Mouse (Mus musculus): ENCODE data around the gene Grb2.

Grb2 gene

GRCm38 (mm10) chr11:115708209-115708876 lies at the start of gene Grb2:
Gene Grb2 (minus strand): TSS chr11:115708597.
- peak; percentile 99 for DNase-seq (ENCODE audit: low read depth)

DNA sequence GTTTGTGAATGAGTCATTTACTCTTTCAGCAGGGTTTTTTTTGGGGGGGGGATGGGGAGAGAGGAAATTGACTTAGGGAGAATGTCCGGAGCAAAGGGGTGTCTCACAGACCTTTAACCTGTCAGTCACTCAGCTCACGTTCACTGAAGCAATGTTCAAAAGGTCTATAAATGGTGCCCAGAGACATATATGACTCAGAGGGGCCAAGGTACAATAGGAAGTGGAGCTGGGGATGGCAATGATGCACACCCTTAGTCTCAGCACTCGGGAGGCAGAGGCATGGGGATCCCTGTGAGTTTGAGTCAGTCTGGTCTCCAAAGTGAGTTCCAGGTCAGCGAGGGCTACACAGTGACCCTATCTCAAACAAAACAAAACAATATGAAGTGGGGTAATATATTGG lies 45.1 kb upstream of the Grb2 start:
- peak; percentile 45 for DNase-seq (ENCODE audit: low read depth)

DNA sequence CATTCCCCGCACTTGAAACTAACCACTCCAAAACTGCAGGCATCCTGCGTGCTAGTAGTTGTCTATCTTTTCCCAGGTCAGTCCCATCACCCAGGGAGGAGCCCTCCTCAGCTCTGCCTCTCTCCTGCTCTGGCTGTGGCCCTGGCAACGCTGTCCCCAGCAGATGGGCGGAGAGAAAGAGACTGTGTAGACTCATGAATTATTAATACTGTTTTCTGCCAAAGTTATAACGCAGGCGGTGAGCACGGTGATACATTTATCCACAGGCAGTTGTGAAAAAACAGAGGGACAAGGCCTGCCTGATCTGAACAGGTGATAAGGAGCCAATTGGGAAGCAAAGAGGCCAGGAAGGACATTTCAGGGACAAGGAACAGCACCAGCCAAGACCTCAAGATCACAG lies 44.3 kb upstream of the Grb2 start:
- DNase-seq (ENCODE audit: low read depth) = no peak

- DNase-seq (ENCODE audit: low read depth) = peak; percentile 49
Measured at GRCm38 (mm10) chr11:115751725-115752124, 43.3 kb upstream of the Grb2 start.

DNA sequence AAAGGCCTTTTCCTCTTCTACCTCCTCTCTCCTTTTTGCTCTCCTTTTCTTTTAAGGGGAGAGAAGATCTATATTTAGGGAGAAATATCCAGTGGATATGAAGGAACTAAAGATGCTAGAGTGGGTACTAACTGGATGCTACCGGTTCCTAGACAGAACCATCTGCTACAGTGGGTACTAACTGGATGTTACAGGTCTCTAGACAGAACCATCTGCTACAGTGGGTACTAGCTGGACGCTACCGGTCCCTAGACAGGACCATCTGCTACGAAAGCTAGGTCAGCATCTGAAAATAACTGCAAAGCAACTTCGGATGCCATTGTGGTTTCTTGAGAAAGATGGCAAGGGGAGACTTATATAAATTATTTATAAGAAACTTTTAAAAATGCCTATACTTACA lies 41.4 kb upstream of the Grb2 start:
- DNase-seq (ENCODE audit: low read depth) = no peak

GRCm38 (mm10) chr11:115747351-115747750 lies 39.0 kb upstream of the Grb2 start:
- peak; percentile 77 for DNase-seq (ENCODE audit: low read depth)

DNA sequence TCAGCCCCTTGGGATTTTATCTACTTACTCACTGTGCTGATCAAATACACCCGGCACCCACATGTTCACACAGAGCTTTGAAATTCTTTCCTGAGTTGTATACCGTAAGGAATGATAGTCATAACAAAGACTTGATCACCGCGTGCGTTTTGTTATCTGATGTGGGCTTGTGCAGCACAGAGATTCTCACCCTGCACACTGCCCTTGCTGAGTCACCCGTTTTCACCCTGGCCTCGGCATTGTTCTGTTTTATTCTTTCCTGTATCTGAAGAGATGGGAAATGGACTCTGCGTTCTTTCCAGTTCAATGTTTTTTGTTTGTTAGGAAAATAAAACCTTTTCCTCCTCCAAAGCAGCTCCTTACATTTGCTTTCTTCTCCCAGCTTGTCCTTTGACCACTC lies 38.4 kb upstream of the Grb2 start:
- DNase-seq (ENCODE audit: low read depth) = peak; percentile 78

DNA sequence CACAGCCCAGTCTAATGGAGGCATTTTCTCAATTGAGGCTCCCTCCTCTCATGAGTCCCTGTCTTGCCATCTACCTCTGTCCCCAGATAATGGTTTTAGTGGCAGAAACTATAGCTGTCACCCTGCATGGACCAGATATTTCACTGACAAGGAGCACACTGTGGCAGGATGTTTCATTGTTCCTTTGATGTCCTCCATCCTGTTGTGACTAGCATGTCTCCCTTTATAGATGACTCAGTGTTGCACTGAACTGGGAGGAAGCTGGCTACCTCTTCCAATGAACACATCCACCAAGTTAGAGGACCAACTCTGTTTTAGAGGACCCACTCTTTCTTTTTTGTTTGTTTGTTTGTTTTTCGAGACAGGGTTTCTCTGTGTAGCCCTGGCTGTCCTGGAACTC lies 37.7 kb upstream of the Grb2 start:
- peak; percentile 70 for DNase-seq (ENCODE audit: low read depth)

- no peak for DNase-seq (ENCODE audit: low read depth)
Measured at GRCm38 (mm10) chr11:115744385-115744784, 36.0 kb upstream of the Grb2 start.

- no peak for DNase-seq (ENCODE audit: low read depth)
Measured at GRCm38 (mm10) chr11:115742926-115743325, 34.5 kb upstream of the Grb2 start.

DNA sequence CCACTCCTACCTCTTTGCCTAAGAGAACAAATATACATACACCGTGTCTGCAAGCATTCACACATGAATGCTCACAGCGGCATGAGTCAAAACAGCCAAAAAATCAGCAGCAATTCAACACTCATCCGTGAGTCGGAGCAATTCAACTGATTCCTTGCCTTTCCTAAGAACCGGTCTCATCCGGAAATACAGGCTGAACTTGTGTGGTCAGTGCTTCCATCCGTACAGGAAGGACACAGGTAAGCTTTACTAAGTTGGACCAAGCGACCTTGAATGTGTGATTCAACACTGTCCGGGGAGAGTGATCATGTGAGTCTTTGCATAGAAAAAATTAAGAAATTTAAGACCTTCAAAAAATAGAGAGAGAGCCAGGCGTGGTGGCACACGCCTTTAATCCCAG lies 32.7 kb upstream of the Grb2 start:
- DNase-seq (ENCODE audit: low read depth) = no peak

GRCm38 (mm10) chr11:115738275-115738885 lies 30.0 kb upstream of the Grb2 start:
- DNase-seq (ENCODE audit: low read depth) = no peak

DNA sequence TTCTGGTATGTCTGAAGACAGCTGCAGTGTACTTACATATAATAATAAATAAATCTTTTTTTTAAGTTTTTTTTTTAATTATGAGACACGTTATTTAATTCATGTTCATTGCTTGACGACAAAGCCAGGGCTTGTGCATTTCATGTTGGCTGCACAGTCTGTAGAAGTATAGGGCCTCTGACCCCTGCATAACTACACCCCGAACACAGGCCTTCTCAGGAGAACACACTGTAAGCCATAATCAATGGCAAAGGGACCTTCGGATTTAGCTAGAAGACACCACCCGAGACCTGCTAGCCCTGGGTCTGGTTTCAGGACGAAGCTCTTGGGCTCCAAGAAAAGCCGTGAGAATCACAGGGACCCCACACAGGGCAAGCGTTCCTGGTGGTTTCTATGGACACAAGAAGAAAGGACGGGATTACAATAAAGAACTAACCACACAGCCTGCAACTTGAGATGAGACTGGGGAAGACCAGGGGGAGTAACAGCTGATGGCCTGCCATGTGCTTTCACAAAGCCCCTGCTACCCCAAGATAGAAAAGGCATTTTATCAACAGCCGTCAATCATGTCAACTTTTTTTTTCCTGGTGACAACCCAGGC lies 29.3 kb upstream of the Grb2 start:
- no peak for DNase-seq (ENCODE audit: low read depth)

GRCm38 (mm10) chr11:115734041-115734686 lies 25.8 kb upstream of the Grb2 start:
- DNase-seq (ENCODE audit: low read depth) = no peak

- DNase-seq (ENCODE audit: low read depth) = no peak
Measured at GRCm38 (mm10) chr11:115723231-115723630, 14.8 kb upstream of the Grb2 start.

- peak; percentile 89 for DNase-seq (ENCODE audit: low read depth)
Measured at GRCm38 (mm10) chr11:115722638-115723037, 14.2 kb upstream of the Grb2 start.

- DNase-seq (ENCODE audit: low read depth) = peak; percentile 63
Measured at GRCm38 (mm10) chr11:115717660-115718390, 9.4 kb upstream of the Grb2 start.

- DNase-seq (ENCODE audit: low read depth) = peak; percentile 72
Measured at GRCm38 (mm10) chr11:115716410-115717338, 8.3 kb upstream of the Grb2 start.

DNA sequence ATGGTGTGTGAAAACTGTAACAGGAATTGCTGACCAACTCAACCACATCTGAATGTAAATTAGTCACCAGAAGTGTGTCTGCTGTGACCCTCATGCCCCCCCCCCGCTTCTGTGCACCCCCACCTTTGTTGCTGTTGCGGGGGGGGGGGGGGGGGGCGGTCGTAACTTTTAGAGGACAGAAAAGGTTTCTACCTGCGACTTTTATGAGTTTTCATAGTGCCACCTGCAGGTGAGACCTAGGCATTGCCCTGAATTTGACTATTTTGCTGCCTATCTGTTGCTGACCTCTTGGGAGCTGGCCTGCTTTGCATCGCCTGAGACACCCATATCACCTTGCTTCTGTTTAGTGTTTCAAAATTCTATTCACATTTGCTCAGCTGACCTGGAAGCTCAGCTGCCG lies 6.1 kb upstream of the Grb2 start:
- DNase-seq (ENCODE audit: low read depth) = peak; percentile 87

DNA sequence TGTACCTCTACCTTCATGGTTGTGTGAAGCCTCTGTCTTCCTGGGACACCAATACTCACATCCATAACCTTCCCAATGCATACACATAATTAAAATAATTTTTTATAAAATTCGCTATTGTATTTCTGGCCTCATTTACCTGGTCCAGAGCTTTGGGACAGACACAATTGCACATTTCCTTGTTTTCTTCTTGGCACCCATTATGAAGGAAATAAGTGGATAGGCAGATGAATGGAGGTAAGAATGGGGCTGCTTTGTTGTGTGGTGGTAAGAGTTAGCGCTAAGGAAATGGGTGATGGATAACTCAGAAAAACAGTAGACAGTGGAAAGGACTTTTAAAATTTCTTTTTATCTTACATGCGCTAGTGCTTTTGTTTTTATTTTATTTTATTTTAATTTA lies 5.0 kb upstream of the Grb2 start:
- DNase-seq (ENCODE audit: low read depth) = no peak

- DNase-seq (ENCODE audit: low read depth) = peak; percentile 82
Measured at GRCm38 (mm10) chr11:115712674-115713298, 4.4 kb upstream of the Grb2 start.
